Mouse (Mus musculus) forebrain, embryonic 15.5 days (tissue): ENCODE results near the gene Klf11. TPM values are rescaled to one million over a fixed set of nuclear protein-coding genes. Genes with fewer than 3 reads are reported as not detected.
"Not testable (repeated sequence)": the region's sequence is repeated elsewhere in the genome, so short reads cannot be mapped to it uniquely, and the experiment has no call there.

Source experiments
- ATAC-seq: fragments of 200-750 bp; cut with Nextera tagmentation; replicated peaks from 2 replicates; pipeline ENCODE4 v1.8.0; 2017; ENCODE audit warnings: mild to moderate bottlenecking, moderate TSS enrichment, moderate library complexity
- H3K27ac ChIP-seq: fragments of 300-500 bp; sonication (generic); replicated peaks from 2 replicates; pipeline ENCODE4 v1.5.1; 2015; ENCODE audit warnings: mild to moderate bottlenecking, inconsistent platforms
- H3K27me3 ChIP-seq: fragments of 300-500 bp; sonication (generic); 2 replicates; pipeline ENCODE4 v1.6.1; 2015; ENCODE audit warnings: inconsistent platforms
- H3K36me3 ChIP-seq: fragments of 300-500 bp; sonication (generic); 2 replicates; pipeline ENCODE4 v1.6.1; 2015; ENCODE audit warnings: mild to moderate bottlenecking, inconsistent platforms
- H3K4me1 ChIP-seq: fragments of 300-500 bp; sonication (generic); 2 replicates; pipeline ENCODE4 v1.6.1; 2015; ENCODE audit warnings: inconsistent platforms
- H3K4me2 ChIP-seq: fragments of 300-500 bp; sonication (generic); replicated peaks from 2 replicates; pipeline ENCODE4 v1.6.1; 2015; ENCODE audit warnings: mild to moderate bottlenecking, inconsistent platforms
- H3K4me3 ChIP-seq: fragments of 300-500 bp; sonication (generic); 2 replicates; pipeline ENCODE4 v1.5.1; 2015; ENCODE audit warnings: mild to moderate bottlenecking, inconsistent platforms
- H3K9ac ChIP-seq: fragments of 300-500 bp; sonication (generic); replicated peaks from 2 replicates; pipeline ENCODE4 v1.6.1; 2015; ENCODE audit warnings: mild to moderate bottlenecking, inconsistent platforms
- H3K9me3 ChIP-seq: fragments of 300-500 bp; sonication (generic); 2 replicates; pipeline ENCODE4 v1.6.1; 2016; ENCODE audit warnings: inconsistent platforms
- WGBS: fragments of 180-500 bp; shearing (Covaris S2); methylation state at CpG from one replicate; pipeline ENCODE4 v1.1.7; 2015; ENCODE audit warnings: mixed read lengths; 5-methylcytosine and 5-hydroxymethylcytosine counted together
- polyA plus RNA-seq: library from polyadenylated mRNA; unstranded; fragments of >200 nt; fragmentation: Nextera tagmentation; extraction: Ambion mirVana; gene quantifications from 2 replicates; pipeline ENCODE4 v1.2.1, GENCODE M21; 2015

Klf11 gene
- polyA plus RNA-seq, 1 experiment from 2014 or later, result 17.7 TPM

DNA sequence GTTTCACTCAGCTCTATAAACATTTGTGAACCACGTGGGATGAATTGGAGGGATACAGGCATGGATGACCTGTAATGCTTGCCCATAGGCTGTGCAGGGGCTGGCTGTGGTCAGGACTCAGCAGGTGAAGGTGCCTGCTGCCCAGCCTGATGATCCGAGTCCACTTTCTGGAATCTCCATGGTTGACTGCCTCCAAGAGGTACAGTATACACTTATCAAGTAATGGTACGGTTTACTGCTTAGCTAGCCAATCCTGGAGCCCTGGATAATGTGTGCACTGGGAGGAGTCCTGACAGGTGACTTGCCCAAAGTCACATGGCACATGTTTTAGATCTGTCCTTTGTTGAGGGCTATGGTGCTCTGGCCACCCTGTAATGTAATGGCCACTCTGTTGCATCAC is 39.3 kb downstream of the Klf11 start:
- Histone ChIP-seq H3K9ac (no peak overlapping the region), H3K27ac (no peak overlapping the region), H3K36me3 (no peaks in the 10 kb centered on the region), H3K4me2 (no peak overlapping the region), H3K4me1 (no peaks in the 10 kb centered on the region), H3K4me3 (no peak overlapping the region), H3K27me3 (no peaks in the 10 kb centered on the region), H3K9me3 (no peaks in the 10 kb centered on the region)
- WGBS, result 89% methylated on average over 3 of the region's 3 CpGs
- no peak for ATAC-seq

DNA sequence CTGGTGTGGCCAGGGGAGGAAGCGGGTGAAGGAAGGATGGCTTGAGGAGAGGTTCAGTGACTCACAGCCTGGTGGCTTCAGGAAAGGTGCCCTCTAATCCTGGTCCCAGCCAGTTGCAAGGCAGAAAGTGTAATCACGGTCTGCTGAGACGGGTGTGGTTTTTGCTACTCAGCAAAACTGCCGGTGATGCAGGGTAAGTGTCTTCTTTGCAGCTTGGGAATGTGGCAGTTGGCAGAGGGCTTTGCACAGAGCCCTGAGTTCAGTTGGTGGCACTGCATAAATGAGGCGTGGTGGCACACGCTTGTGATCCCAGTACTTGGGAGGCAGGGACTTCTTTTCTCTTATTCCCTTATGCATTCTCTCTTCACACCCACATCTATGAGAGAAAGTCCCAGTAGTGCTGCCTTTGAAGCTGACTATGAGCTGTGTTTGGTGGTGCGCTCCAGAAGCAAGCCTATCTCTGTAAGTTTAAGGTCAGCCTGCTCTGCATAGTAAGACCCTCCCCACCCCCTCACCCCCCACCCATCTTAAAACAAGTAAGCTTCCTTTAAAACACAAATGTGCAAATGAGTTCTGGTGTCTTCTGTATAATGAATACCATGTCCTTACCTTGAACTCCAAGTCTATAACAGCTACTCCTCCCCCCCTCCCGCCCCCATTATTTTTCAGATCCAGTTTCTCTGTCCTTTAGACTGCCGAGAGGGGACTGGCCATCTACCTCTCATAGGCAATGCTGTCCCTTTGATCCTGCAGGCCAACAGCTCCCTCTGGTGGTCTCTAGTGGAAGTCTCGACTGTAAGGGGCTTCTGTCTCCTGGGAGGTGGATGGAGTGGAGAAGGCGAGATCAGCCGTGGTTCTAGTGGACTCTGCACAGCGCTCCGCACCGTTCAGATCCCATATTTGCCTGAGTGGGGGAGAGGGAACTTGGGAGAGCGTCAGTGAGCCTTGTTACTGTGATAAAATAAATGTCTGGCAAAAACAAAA is 45.7 kb downstream of the Klf11 start:
- Histone ChIP-seq H3K9me3 (no peaks in the 10 kb centered on the region), H3K27me3 (no peaks in the 10 kb centered on the region), H3K4me3 (no peak overlapping the region), H3K9ac (no peak overlapping the region), H3K27ac (no peak overlapping the region), H3K4me2 (0 out of 2 replicates have a peak overlapping the region, but pooled peaks have one; percentile 14), H3K36me3 (no peaks in the 10 kb centered on the region), H3K4me1 (0 out of 2 replicates have a peak, but pooled peaks cover 2% of the 10 kb centered on the region)
- peak; percentile 87 for ATAC-seq
- WGBS, result 41% methylated on average over 16 of the region's 16 CpGs

DNA sequence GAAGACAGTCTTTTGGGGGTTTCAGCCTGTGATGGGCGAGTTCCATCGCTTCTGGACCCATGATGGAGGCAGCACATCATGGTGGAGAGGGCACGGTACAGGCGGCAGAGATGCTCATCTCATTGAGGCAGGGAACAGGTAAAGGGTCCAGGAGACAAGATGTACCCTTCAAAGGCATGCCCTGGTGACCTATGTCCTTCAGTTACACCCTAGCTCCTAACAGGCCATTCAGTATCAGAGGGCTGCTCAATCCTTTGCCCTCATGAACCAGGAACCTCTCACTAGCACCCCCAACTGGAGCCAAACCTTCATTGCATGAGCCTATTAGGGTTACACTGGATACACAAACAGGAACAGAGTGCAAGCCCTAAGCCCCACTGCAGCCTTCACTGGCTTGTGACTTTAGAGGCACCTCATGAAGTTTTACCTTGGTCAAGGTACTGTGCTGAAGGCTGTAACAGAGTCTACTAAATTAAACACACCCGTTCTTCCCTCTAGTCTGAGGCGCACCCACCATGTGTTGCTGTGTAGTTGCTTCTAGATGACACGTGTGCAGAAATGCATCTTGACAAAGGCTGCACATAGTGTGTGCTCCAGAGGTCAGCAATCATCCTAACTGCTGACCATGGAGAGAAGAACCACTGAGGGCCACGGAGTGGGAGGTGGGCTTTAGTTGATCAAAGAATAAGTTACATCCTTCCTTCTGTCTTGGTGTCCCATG is 46.6 kb downstream of the Klf11 start:
- H3K4me1 ChIP-seq, result 0 out of 2 replicates have a peak, but pooled peaks cover 2% of the 10 kb centered on the region
- H3K9ac ChIP-seq, result no peak overlapping the region
- H3K4me2 ChIP-seq, result 0 out of 2 replicates have a peak overlapping the region, but pooled peaks have one; percentile 14
- no peaks in the 10 kb centered on the region for H3K27me3 ChIP-seq
- whole genome bisulfite sequencing, result 60% methylated on average over 8 of the region's 8 CpGs
- H3K27ac ChIP-seq, result no peak overlapping the region
- ATAC-seq, result peak; percentile 48; the same call in 1 of the 2 replicates
- H3K9me3 ChIP-seq, result no peaks in the 10 kb centered on the region
- no peaks in the 10 kb centered on the region for H3K36me3 ChIP-seq
- H3K4me3 ChIP-seq, result no peak overlapping the region

DNA sequence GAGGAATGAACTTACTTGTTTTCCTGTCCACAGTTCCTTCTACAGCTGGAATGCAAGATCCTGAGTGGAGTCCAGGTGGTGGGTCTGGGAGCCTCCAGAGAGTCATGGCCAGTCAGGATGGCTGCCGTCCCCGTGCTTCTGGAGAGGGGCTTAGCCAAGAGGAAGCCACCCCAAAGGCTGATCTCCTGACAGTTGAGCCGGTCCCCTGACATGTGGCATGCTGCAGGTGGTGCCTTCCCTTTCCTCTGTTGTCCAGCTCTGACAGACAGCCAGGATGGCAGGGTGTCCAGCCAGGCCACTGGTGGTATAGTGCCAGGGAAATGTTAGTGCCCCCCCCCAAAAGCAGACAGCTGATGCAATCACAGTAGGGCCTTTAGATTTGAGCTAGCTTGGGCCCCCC is 47.4 kb downstream of the Klf11 start:
- no peak for ATAC-seq
- H3K9me3 ChIP-seq, result no peaks in the 10 kb centered on the region

DNA sequence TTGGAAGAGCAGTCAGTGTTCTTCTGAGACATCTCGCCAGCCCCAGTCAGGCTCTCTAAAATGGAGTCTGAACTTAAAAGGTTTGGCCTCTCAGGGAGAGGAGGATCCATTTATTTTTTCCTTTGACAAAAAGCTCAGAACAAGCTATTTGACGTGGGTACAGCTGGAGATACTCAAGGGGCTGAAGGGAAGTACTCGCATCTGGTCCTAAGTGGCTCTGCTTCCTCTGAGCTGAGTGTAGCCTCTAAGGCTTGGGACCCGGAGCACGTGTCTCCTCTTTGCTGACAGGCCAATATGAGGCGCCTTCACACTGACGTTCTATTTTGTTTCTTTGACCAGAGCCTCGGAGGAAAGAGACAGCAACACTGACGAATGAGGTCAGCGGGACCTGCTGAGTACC is 48.5 kb downstream of the Klf11 start:
- H3K9ac ChIP-seq, result no peak overlapping the region
- WGBS, result 76% methylated on average over 10 of the region's 10 CpGs
- H3K4me2 ChIP-seq, result no peak overlapping the region
- no peak overlapping the region for H3K4me3 ChIP-seq
- no peak for ATAC-seq
- 0 out of 2 replicates have a peak, but pooled peaks cover 2% of the 10 kb centered on the region for H3K4me1 ChIP-seq
- no peak overlapping the region for H3K27ac ChIP-seq
- no peaks in the 10 kb centered on the region for H3K9me3 ChIP-seq
- no peaks in the 10 kb centered on the region for H3K27me3 ChIP-seq
- no peaks in the 10 kb centered on the region for H3K36me3 ChIP-seq

More for the DNA sequence above, 47.4 kb downstream of the Klf11 start:
- H3K4me2 ChIP-seq, result no peak overlapping the region
- H3K36me3 ChIP-seq, result no peaks in the 10 kb centered on the region
- H3K27ac ChIP-seq, result no peak overlapping the region
- H3K9ac ChIP-seq, result no peak overlapping the region
- no peaks in the 10 kb centered on the region for H3K27me3 ChIP-seq
- H3K4me3 ChIP-seq, result no peak overlapping the region
- 83% methylated on average over 3 of the region's 3 CpGs for WGBS
- H3K4me1 ChIP-seq, result 0 out of 2 replicates have a peak, but pooled peaks cover 2% of the 10 kb centered on the region

DNA sequence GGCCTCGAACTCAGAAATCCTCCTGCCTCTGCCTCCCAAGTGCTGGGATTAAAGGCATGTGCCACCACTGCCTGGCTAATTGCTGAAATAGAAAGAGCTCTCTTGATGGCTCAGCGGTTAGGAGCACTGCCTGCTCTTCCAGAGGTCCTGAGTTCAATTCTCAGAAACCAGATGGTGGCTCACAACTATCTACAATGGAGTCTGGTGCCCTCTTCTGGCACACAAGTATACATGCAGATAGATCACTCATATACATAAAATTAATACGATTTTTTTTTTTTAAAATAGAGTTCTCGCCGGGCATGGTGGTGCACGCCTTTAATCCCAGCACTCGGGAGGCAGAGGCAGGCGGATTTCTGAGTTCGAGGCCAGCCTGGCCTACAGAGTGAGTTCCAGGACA is 50.5 kb downstream of the Klf11 start:
- ATAC-seq, H3K4me3 ChIP-seq, H3K4me2 ChIP-seq, H3K27ac ChIP-seq, H3K9me3 ChIP-seq, H3K9ac ChIP-seq, H3K27me3 ChIP-seq, H3K36me3 ChIP-seq, H3K4me1 ChIP-seq: not testable (repeated sequence)
- WGBS, result 90% methylated on average over 9 of the region's 9 CpGs

DNA sequence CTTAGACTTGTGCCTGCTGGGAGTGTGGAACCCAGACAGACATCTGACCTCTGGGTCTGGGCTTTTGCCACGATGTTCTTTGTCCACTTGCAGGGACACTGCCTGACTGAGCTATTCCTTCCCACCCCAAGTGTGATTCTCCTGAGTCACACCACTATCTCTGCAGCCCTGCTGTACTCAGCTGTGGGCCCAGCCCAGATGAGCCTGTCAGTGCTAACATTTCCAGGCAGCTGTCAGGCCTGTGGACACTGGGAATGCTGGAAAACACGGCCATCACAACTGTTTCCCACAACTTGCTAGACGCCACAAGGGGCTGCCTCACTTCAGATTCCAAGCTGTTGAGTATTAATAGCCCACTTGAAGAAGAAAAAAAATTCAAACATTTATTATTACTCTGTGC is 51.9 kb downstream of the Klf11 start:
- H3K4me3 ChIP-seq, result no peak overlapping the region
- no peaks in the 10 kb centered on the region for H3K27me3 ChIP-seq
- peaks cover 13% of the 10 kb centered on the region for H3K4me1 ChIP-seq
- H3K4me2 ChIP-seq, result no peak overlapping the region
- H3K36me3 ChIP-seq, result no peaks in the 10 kb centered on the region
- no peak for ATAC-seq
- H3K9ac ChIP-seq, result no peak overlapping the region
- WGBS, result 87% methylated on average over 3 of the region's 3 CpGs
- H3K27ac ChIP-seq, result no peak overlapping the region
- no peaks in the 10 kb centered on the region for H3K9me3 ChIP-seq

DNA sequence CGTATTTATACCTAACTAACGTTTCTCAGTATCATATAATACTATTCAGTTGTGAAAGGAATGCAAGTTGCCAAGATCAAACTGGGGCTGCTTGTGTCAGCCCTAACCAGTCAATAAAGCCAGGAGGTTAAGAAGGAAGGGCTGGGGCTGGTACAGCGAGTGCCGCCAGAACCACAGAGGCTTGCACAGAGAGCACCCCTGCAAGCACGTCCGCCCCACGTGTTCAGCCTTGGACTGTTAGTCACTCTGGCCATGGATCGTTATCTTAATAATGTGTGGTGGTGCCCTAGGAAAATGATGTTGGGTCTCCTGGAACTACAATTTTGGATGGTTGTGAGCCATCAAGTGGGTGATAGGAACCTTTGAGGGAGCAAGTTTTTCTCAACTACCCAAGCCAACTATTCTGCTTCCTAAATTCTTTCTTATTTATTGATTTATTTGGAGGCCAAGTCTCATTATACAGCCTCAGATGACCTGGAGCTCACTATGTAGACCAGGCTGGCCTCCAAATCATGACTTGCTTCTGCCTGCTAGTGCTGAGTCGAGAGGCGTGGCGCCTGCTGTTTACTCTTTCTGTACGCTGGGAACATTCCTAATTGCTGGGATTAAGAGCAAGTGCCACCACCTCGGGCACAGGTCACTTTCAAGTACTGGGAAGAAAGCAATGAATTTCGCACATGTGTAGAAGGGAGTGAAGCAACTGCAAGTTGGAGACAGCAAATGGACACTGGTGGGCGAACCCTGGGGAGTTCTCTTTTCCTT is 54.6 kb downstream of the Klf11 start:
- ATAC-seq, result no peak
- H3K36me3 ChIP-seq, result no peaks in the 10 kb centered on the region

DNA sequence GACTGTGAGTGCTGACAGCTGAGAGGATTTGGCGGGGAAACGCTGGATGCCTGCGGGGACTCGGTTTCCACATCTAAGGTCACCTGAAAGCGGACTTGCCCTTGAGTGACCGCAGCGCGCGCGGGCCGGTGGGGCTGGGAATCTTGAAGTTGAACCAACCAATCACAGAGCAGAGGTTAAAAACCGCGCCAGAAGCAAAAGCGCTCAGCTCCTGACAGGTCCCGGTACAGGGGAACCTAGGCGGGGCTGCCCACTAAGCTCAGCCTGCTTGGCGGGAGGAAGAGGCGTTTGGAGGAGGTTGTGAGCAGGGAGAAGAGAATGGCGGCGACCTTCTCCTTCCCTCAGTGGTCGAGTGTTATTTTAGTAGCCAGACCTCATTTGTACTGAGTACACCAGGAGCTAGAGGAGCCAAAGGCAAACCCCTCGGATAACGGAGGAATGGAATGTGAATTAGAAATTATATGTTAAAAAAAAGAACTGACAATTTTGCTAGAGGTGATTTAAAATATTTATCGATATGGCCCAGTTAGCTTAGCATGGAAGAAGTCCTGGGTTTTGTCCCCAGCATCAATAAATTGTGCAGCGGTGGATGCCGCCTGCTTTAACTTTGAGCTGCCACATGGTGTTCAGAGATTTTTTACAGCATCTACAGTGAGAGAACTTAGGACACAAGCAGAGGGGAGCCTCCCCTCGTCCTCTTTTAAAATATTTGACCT is 55.8 kb downstream of the Klf11 start:
- no peak for ATAC-seq
- peak overlapping the region; percentile 97 for H3K4me3 ChIP-seq
- peak overlapping the region; percentile 85 for H3K4me2 ChIP-seq
- WGBS, result 2% methylated on average over 27 of the region's 27 CpGs
- H3K9me3 ChIP-seq, result no peaks in the 10 kb centered on the region
- peak overlapping the region; percentile 78; the same call in 1 of the 2 replicates for H3K9ac ChIP-seq
- H3K36me3 ChIP-seq, result no peaks in the 10 kb centered on the region
- H3K27me3 ChIP-seq, result no peaks in the 10 kb centered on the region
- no peak overlapping the region for H3K27ac ChIP-seq
- peaks cover 33% of the 10 kb centered on the region for H3K4me1 ChIP-seq

More for the DNA sequence above, 54.6 kb downstream of the Klf11 start:
- WGBS, result 82% methylated on average over 15 of the region's 15 CpGs
- Histone ChIP-seq H3K4me2 (no peak overlapping the region), H3K27ac (no peak overlapping the region), H3K9ac (no peak overlapping the region), H3K4me1 (peaks cover 28% of the 10 kb centered on the region), H3K9me3 (no peaks in the 10 kb centered on the region), H3K27me3 (no peaks in the 10 kb centered on the region), H3K4me3 (no peak overlapping the region)

DNA sequence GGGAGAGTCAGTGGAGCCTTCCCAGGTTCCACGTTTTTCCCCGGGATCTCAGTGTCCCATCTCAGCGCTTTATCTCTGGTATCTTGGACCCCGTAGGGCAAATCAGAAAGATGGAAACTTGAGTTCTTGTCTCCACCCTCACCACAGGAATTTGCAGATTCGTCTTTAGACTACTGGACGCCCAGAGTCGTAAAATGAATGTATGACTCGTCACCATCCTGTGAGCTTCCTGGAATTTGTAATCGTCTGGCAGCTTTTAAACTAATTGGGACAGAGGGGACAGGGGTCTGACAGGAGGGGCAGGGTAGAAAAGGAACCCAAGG is 56.4 kb downstream of the Klf11 start:
- peak overlapping the region; percentile 97 for H3K4me3 ChIP-seq
- no peaks in the 10 kb centered on the region for H3K9me3 ChIP-seq
- 0 out of 2 replicates have a peak, but pooled peaks cover under 1% of the 10 kb centered on the region for H3K36me3 ChIP-seq
- peaks cover 35% of the 10 kb centered on the region for H3K4me1 ChIP-seq
- ATAC-seq, result no peak
- H3K27me3 ChIP-seq, result no peaks in the 10 kb centered on the region
- H3K9ac ChIP-seq, result peak overlapping the region; percentile 78; the same call in 1 of the 2 replicates
- WGBS, result under 1% methylated on average over 9 of the region's 9 CpGs
- H3K27ac ChIP-seq, result no peak overlapping the region
- peak overlapping the region; percentile 85 for H3K4me2 ChIP-seq
